Mouse (Mus musculus) adrenal gland, adult 2 months (tissue): Measurements from ENCODE around the gene Tmem245. TPM values are rescaled to one million over a fixed set of nuclear protein-coding genes. Genes with fewer than 3 reads are reported as not detected.

ENCODE experiments used
- DNase-seq: peaks from one replicate; pipeline ENCODE4 v3.0.0; 2021
- polyA plus RNA-seq: library from polyadenylated mRNA; depleted of rRNA; stranded (reverse); fragments of >200 nt; gene quantifications from 2 replicates; pipeline ENCODE4 v1.2.3, GENCODE M21; 2012
- total RNA-seq, 2 experiments: library from RNA; stranded (reverse); gene quantifications; 2 replicates each; pipeline ENCODE4 v1.2.3; 2021

Tmem245 gene
- total and polyA plus RNA-seq, 3 experiments: 18.5 to 53.0 (median 42.3) TPM

DNA sequence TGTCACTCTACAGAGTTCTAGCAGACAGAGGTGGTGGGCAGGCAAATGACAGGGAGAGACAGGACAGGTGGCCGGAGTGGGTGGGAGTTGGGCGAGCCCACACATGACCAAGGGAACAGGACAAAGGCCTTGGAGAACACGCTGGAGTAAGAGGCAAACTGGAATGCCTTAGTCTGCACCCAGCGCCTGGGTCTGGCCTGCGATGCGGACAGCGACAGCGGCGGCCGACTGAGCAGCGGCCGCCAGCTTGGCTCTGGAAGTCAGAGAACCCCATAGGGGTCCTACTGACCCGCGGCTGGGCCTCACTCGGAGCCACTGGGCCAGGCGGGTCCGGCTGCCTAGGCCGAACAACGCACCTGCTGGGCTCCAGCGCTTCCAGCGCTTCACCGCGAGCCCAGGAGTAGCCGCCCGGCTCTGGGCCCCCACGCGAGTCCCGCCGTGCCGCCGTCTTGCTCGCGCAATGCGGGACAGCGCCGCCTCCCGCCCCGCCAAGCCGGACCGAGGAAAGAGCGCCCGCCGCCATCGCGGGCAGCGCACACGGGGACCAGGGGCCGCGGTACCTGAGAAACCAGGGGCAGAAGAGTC lies 82.7 kb downstream of the Tmem245 start:
- DNase-seq: peak; percentile 71

- peak; percentile 9 for DNase-seq
Measured at GRCm38 (mm10) chr4:56864016-56864415, 83.2 kb downstream of the Tmem245 start.

DNA sequence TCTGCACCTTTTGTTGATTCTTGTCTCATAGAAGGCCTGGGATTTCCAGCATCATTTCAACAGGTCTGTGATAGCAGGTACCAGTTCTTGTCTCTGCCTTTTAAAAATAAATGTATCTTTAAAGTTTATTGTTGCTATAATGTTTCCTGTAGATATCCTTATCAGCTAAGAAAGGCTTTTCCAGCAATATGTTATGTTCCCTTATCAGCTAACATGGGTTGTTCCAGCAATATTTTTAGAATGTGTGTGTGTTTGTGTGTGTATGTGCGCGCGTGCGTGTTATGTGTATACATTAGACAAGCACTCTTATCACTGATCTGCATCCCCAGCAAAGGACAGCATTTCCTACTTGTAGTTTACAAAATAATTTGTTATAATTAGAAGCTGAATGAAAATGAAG lies 85.7 kb downstream of the Tmem245 start:
- no peak for DNase-seq

- no peak for DNase-seq
Measured at GRCm38 (mm10) chr4:56858733-56859132, 88.5 kb downstream of the Tmem245 start.

GRCm38 (mm10) chr4:56856371-56856949 lies 90.8 kb downstream of the Tmem245 start:
- no peak for DNase-seq

- DNase-seq: no peak
Measured at GRCm38 (mm10) chr4:56855935-56856334, 91.3 kb downstream of the Tmem245 start.

DNA sequence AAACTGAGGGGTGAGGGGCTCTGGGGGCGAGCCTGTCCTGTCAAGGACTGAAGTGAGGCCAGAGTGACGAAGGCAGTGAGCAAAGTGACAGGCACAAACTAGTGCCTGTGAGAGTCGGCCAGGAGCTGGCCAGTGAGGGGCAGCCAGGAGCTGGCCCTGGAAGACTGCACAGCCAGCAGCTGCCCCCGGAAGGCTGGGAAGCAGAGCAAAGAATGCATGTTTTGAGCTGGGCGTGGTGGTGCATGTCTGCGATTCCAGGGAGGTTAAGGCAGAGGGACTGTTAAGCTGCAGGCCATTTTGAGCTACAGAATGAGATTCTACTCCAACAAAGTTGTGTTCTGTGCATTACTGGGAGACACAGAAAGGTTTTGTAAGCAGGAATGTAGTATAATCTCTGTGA lies 96.5 kb downstream of the Tmem245 start:
- DNase-seq: no peak

GRCm38 (mm10) chr4:56848044-56848443 lies 99.2 kb downstream of the Tmem245 start:
- no peak for DNase-seq

DNA sequence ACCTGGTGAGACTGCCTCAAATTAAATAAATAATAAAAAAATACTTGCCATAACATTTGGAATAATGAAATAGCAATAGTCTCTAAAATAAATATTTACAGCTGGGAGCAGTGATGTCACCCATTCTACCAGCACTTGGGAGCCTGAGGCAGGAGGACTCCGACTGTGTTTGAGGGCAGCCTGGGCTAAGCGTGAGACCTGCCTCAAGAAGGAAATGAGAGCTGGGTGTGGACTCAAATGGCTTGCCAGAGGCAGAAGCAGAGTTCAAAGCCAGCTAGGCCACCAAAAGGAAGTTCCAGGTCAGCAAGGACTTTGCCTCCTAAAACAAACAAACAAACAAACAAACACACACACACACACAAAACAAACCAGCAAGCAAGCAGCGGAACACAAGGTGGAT lies 99.8 kb downstream of the Tmem245 start:
- no peak for DNase-seq

- no peak for DNase-seq
Measured at GRCm38 (mm10) chr4:56845896-56846533, 101.2 kb downstream of the Tmem245 start.

DNA sequence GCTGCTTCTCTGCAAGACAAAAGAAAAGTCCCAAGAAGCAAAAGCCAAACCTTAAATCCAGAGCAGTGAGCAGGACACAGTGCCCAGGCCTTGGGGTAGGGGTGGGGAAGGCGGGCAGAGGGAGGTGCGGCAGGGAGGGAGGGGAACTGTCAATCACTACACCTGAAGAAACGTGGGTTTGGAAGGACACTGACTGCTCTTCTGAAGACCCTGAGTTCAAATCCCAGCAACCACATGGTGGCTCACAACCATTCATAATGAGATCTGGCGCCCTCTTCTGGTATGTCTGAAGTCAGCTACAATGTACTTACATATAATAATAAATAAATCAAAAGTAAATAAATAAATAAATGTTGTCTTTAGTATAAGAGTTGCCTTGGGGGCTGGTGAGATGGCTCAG lies 102.3 kb downstream of the Tmem245 start:
- DNase-seq: no peak

- no peak for DNase-seq
Measured at GRCm38 (mm10) chr4:56843963-56844362, 103.3 kb downstream of the Tmem245 start.

- DNase-seq: no peak
Measured at GRCm38 (mm10) chr4:56842501-56842900, 104.7 kb downstream of the Tmem245 start.

DNA sequence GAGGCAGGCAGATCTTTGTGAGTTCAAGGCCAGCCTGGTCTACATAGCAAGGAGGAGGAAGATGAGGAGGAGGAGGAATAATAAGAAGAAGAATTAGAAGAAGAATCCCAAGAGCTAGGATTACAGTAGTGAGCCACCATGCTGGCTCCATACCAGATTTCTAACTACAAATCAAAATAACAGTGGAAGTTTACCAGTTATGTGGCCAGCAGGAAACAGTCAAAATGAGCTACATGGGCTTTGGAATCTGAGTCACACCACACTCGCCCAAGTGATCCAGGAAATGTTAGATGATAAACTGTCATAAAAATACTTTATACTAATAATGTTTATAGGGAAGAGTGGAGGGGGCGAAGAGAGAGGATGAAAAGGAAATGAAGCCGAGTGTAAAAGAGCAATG lies 106.9 kb downstream of the Tmem245 start:
- DNase-seq: peak; percentile 16

DNA sequence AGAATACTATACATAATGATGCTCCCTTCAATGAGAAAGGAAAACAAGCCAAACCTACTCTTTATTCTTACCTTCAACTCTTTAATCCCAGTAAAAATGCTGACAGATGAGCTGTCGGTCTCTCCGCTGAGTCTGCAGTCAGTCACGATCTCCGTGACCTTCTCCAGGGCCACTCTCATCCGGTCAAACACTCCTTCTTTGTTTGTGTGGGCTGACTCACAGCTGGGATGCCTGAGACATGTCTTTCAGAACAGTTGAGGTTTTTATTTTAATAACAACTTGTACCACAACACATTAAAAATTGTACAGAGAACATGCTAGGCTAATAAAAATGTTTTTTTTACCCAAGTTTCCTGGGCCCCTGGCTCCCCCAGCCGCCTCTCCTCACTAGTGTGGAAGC lies 109.6 kb downstream of the Tmem245 start:
- peak; percentile 77 for DNase-seq

GRCm38 (mm10) chr4:56831998-56832397 lies 115.2 kb downstream of the Tmem245 start:
- peak; percentile 13 for DNase-seq

DNA sequence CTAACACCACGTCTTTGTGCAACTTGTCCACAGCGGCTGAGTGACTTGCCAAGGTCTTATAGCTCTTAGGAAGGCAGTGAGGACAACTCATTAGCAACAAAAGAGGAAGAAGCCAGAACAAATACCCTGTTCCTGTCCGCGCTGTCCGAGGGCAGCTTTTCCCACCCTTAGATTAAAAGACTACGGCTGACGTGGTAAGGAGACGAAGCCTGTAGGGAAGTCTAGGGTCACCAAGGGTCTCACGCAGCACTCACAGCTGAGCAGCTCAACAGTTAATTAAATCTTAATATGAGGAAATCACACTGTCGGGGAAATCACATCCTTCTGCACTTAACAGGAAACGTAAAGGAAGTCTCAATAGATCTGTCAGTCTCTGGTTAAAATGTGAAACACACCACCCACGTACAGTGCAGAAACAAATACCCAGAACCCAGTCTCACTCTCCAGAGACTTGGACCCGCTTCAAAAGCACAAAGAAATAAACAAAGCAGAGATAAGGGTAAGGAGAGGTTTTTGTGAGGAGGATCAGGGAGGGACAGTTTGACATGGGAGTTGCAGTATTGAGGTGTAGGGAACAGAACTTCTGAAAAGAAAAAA lies 116.1 kb downstream of the Tmem245 start:
- peak; percentile 6 for DNase-seq

DNA sequence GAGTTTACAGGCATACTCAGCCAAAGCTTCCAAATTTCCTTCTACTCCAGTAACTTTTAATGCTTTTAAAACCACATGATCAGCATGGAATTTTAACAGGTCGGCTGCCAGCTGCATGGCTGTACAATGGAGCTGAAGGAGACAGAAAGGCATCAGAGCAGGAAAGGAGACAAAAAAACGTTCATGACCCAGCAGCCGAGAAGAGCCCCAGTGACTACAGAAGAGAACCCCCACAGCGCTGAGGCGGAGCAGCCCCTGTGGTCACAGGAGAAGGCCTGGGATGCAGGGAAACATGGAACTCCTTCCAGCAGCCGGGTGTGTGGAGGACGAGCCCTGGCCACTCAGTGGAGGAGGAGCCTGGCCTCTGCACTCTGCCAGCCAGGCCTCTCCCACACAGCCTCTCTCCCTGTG lies 117.7 kb downstream of the Tmem245 start:
- DNase-seq: peak; percentile 14

DNA sequence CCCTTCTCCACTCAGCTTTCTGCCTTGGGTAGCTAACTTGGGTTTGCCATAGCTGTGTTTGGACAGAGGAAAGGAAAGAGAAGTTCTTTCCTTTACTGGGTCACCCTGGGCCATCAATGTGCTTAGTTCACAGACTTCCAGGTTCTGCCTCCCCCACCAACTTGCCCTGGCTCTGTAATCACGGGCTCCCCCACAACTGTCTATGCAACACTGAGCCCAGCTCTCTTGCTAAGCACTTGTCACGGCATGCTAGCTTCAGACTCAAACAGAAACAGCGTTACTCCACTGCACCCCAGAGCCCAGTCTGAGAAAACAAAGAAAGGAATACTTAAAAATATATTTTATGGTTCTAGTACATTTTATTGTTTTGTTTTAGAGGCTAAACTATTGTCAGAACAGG lies 118.3 kb downstream of the Tmem245 start:
- no peak for DNase-seq

GRCm38 (mm10) chr4:56824231-56824630 lies 123.0 kb downstream of the Tmem245 start:
- peak; percentile 80 for DNase-seq

DNA sequence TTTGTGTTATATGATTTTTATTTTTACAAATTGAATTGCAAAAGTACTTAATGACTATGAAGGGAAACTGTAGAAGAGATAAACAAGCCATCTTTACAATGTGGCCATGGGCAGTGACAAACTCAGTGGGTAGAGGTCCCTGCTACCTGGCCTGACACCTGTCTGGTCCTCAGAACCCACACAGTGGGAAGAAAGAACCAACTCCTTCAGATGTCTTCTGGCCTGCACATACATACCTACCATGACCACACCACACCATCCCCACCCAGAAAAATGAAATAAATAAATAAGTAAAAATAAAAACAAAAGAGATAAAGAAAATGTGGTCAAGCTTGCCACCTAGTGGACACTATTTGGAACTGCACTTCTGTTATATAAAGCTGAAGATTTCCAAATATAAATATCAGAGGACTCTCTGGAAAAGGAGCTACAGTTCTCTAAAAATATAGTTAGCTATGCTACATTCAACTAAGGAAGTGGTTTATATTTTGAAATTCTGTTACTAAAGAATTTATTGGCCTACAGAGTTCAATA lies 127.2 kb downstream of the Tmem245 start:
- no peak for DNase-seq
